Mouse (Mus musculus) liver, embryonic 15.5 days (tissue): ENCODE data around the gene Pdxk. TPM values are rescaled to one million over a fixed set of nuclear protein-coding genes. Genes with fewer than 3 reads are reported as not detected.

Experiments used
- ATAC-seq: fragments of 200-750 bp; cut with Nextera tagmentation; 2 replicates; pipeline ENCODE4 v1.8.0; 2017; ENCODE audit warnings: moderate number of reproducible peaks, mild to moderate bottlenecking, moderate library complexity; ENCODE audit not compliant: insufficient read depth
- H3K27ac ChIP-seq: fragments of 300-500 bp; sonication (generic); replicated peaks from 2 replicates; pipeline ENCODE4 v1.5.1; 2015; ENCODE audit warnings: mild to moderate bottlenecking, inconsistent platforms
- H3K27me3 ChIP-seq: fragments of 300-500 bp; sonication (generic); 2 replicates; pipeline ENCODE4 v1.6.1; 2015; ENCODE audit warnings: mild to moderate bottlenecking, inconsistent platforms
- H3K36me3 ChIP-seq: fragments of 300-500 bp; sonication (generic); replicated peaks from 2 replicates; pipeline ENCODE4 v1.6.1; 2015; ENCODE audit warnings: moderate library complexity, mild to moderate bottlenecking, inconsistent platforms
- H3K4me1 ChIP-seq: fragments of 300-500 bp; sonication (generic); replicated peaks from 2 replicates; pipeline ENCODE4 v1.6.1; 2015; ENCODE audit warnings: inconsistent platforms
- H3K4me2 ChIP-seq: fragments of 300-500 bp; sonication (generic); 2 replicates; pipeline ENCODE4 v1.6.1; 2015; ENCODE audit warnings: moderate library complexity, mild to moderate bottlenecking, inconsistent platforms
- H3K4me3 ChIP-seq: fragments of 300-500 bp; sonication (generic); replicated peaks from 2 replicates; pipeline ENCODE4 v1.5.1; 2015; ENCODE audit warnings: mild to moderate bottlenecking, inconsistent platforms
- H3K9ac ChIP-seq: fragments of 300-500 bp; sonication (generic); 2 replicates; pipeline ENCODE4 v1.6.1; 2015; ENCODE audit warnings: moderate library complexity, mild to moderate bottlenecking, inconsistent platforms
- H3K9me3 ChIP-seq: fragments of 300-500 bp; sonication (generic); replicated peaks from 2 replicates; pipeline ENCODE4 v1.6.1; 2016; ENCODE audit warnings: inconsistent platforms
- WGBS: fragments of 180-500 bp; shearing (Covaris S2); methylation state at CpG from one replicate; pipeline ENCODE4 v1.1.7; 2015; ENCODE audit warnings: mixed read lengths; ENCODE audit not compliant: insufficient replicate concordance; 5-methylcytosine and 5-hydroxymethylcytosine counted together
- polyA plus RNA-seq: library from polyadenylated mRNA; unstranded; fragments of >200 nt; fragmentation: Nextera tagmentation; extraction: Ambion mirVana; gene quantifications from 2 replicates; pipeline ENCODE4 v1.2.1, GENCODE M21; 2015

Pdxk gene
- polyA plus RNA-seq, 1 experiment from 2014 or later = 5.9 TPM

- H3K9ac ChIP-seq = no peak overlapping the region
- ATAC-seq = 0 out of 2 replicates have a peak, but pooled peaks have one; percentile 11
- 62% methylated on average over 5 of the region's 5 CpGs for WGBS
- H3K27me3 ChIP-seq = no peaks in the 10 kb centered on the region
- no peak overlapping the region for H3K4me2 ChIP-seq
- H3K9me3 ChIP-seq = no peaks in the 10 kb centered on the region
- no peak overlapping the region for H3K4me3 ChIP-seq
- peaks cover 44% of the 10 kb centered on the region for H3K4me1 ChIP-seq
- H3K36me3 ChIP-seq = no peaks in the 10 kb centered on the region
- 0 out of 2 replicates have a peak overlapping the region, but pooled peaks have one; percentile 42 for H3K27ac ChIP-seq
Measured at GRCm38 (mm10) chr10:78458348-78459111, 6.2 kb downstream of the Pdxk start.

- H3K27ac ChIP-seq = peak overlapping the region; percentile 42; the same call in 1 of the 2 replicates
- no peaks in the 10 kb centered on the region for H3K27me3 ChIP-seq
- peak overlapping the region; percentile 56 for H3K4me2 ChIP-seq
- H3K36me3 ChIP-seq = no peaks in the 10 kb centered on the region
- ATAC-seq = peak; percentile 66
- H3K4me1 ChIP-seq = peaks cover 36% of the 10 kb centered on the region
- 17% methylated on average over 10 of the region's 10 CpGs for WGBS
- no peak overlapping the region for H3K9ac ChIP-seq
- H3K9me3 ChIP-seq = no peaks in the 10 kb centered on the region
- peak overlapping the region; percentile 26 for H3K4me3 ChIP-seq
Measured at GRCm38 (mm10) chr10:78457495-78458347, 7.1 kb downstream of the Pdxk start.

- no peak for ATAC-seq
- Histone ChIP-seq H3K4me2 (no peak overlapping the region), H3K4me3 (no peak overlapping the region), H3K27me3 (no peaks in the 10 kb centered on the region), H3K9me3 (no peaks in the 10 kb centered on the region), H3K4me1 (peaks cover 31% of the 10 kb centered on the region), H3K27ac (no peak overlapping the region), H3K36me3 (no peaks in the 10 kb centered on the region), H3K9ac (no peak overlapping the region)
- WGBS = 80% methylated on average over 13 of the region's 13 CpGs
Measured at GRCm38 (mm10) chr10:78456696-78457095, 8.1 kb downstream of the Pdxk start.

- H3K27ac ChIP-seq = no peak overlapping the region
- ATAC-seq = no peak
- H3K4me3 ChIP-seq = no peak overlapping the region
- H3K36me3 ChIP-seq = peaks cover 4% of the 10 kb centered on the region; the same call in 1 of the 2 replicates
- no peaks in the 10 kb centered on the region for H3K27me3 ChIP-seq
- H3K4me1 ChIP-seq = peaks cover 10% of the 10 kb centered on the region
- no peak overlapping the region for H3K4me2 ChIP-seq
- H3K9ac ChIP-seq = no peak overlapping the region
- WGBS = 69% methylated on average over 4 of the region's 4 CpGs
- no peaks in the 10 kb centered on the region for H3K9me3 ChIP-seq
Measured at GRCm38 (mm10) chr10:78452641-78453040, 12.1 kb downstream of the Pdxk start.

- Histone ChIP-seq H3K4me2 (no peak overlapping the region), H3K4me1 (no peaks in the 10 kb centered on the region), H3K4me3 (no peak overlapping the region), H3K9me3 (no peaks in the 10 kb centered on the region), H3K36me3 (peaks cover 8% of the 10 kb centered on the region; the same call in 1 of the 2 replicates), H3K27ac (no peak overlapping the region), H3K27me3 (no peaks in the 10 kb centered on the region), H3K9ac (no peak overlapping the region)
- 78% methylated on average over 5 of the region's 5 CpGs for WGBS
- ATAC-seq = no peak
Measured at GRCm38 (mm10) chr10:78450761-78451160, 14.0 kb downstream of the Pdxk start.

- no peak overlapping the region for H3K4me3 ChIP-seq
- no peak overlapping the region for H3K4me2 ChIP-seq
- no peak overlapping the region for H3K27ac ChIP-seq
- 69% methylated on average over 3 of the region's 3 CpGs for WGBS
- H3K9me3 ChIP-seq = no peaks in the 10 kb centered on the region
- no peaks in the 10 kb centered on the region for H3K27me3 ChIP-seq
- no peak for ATAC-seq
- peaks cover 8% of the 10 kb centered on the region; the same call in 1 of the 2 replicates for H3K36me3 ChIP-seq
- H3K4me1 ChIP-seq = no peaks in the 10 kb centered on the region
- no peak overlapping the region for H3K9ac ChIP-seq
Measured at GRCm38 (mm10) chr10:78447396-78447795, 17.4 kb downstream of the Pdxk start.

- no peak overlapping the region for H3K9ac ChIP-seq
- no peak overlapping the region for H3K27ac ChIP-seq
- no peaks in the 10 kb centered on the region for H3K9me3 ChIP-seq
- 79% methylated on average over 3 of the region's 3 CpGs for WGBS
- no peaks in the 10 kb centered on the region for H3K4me1 ChIP-seq
- no peaks in the 10 kb centered on the region for H3K27me3 ChIP-seq
- no peak for ATAC-seq
- H3K36me3 ChIP-seq = peaks cover 10% of the 10 kb centered on the region; the same call in 1 of the 2 replicates
- H3K4me3 ChIP-seq = no peak overlapping the region
- no peak overlapping the region for H3K4me2 ChIP-seq
Measured at GRCm38 (mm10) chr10:78446195-78446594, 18.6 kb downstream of the Pdxk start.

GRCm38 (mm10) chr10:78442292-78442691 lies 22.5 kb downstream of the Pdxk start:
- no peaks in the 10 kb centered on the region for H3K27me3 ChIP-seq
- no peak for ATAC-seq
- H3K36me3 ChIP-seq = 0 out of 2 replicates have a peak, but pooled peaks cover 3% of the 10 kb centered on the region
- WGBS = 72% methylated on average over 3 of the region's 3 CpGs
- no peak overlapping the region for H3K9ac ChIP-seq
- H3K27ac ChIP-seq = no peak overlapping the region
- H3K4me2 ChIP-seq = no peak overlapping the region
- H3K4me1 ChIP-seq = no peaks in the 10 kb centered on the region
- no peaks in the 10 kb centered on the region for H3K9me3 ChIP-seq
- H3K4me3 ChIP-seq = no peak overlapping the region

GRCm38 (mm10) chr10:78441606-78442005 lies 23.2 kb downstream of the Pdxk start:
- WGBS = 63% methylated on average over 5 of the region's 5 CpGs
- Histone ChIP-seq H3K9ac (no peak overlapping the region), H3K27ac (no peak overlapping the region), H3K4me3 (no peak overlapping the region), H3K9me3 (no peaks in the 10 kb centered on the region), H3K27me3 (no peaks in the 10 kb centered on the region), H3K4me1 (no peaks in the 10 kb centered on the region), H3K36me3 (0 out of 2 replicates have a peak, but pooled peaks cover 3% of the 10 kb centered on the region), H3K4me2 (no peak overlapping the region)
- no peak for ATAC-seq

- ATAC-seq = no peak
- H3K4me2 ChIP-seq = no peak overlapping the region
- 60% methylated on average over 9 of the region's 9 CpGs for WGBS
Measured at GRCm38 (mm10) chr10:78440812-78441211, 24.0 kb downstream of the Pdxk start.

GRCm38 (mm10) chr10:78439990-78440389 lies 24.8 kb downstream of the Pdxk start:
- no peaks in the 10 kb centered on the region for H3K4me1 ChIP-seq
- no peaks in the 10 kb centered on the region; the same call in 1 of the 2 replicates for H3K27me3 ChIP-seq
- ATAC-seq = no peak
- no peak overlapping the region for H3K9ac ChIP-seq
- no peak overlapping the region for H3K4me2 ChIP-seq
- 0 out of 2 replicates have a peak, but pooled peaks cover 3% of the 10 kb centered on the region for H3K36me3 ChIP-seq
- WGBS = 74% methylated on average over 7 of the region's 7 CpGs
- no peak overlapping the region for H3K27ac ChIP-seq
- H3K9me3 ChIP-seq = no peaks in the 10 kb centered on the region
- no peak overlapping the region for H3K4me3 ChIP-seq

More at GRCm38 (mm10) chr10:78440812-78441211, 24.0 kb downstream of the Pdxk start:
- no peaks in the 10 kb centered on the region for H3K27me3 ChIP-seq
- no peak overlapping the region for H3K27ac ChIP-seq
- no peak overlapping the region for H3K9ac ChIP-seq
- H3K9me3 ChIP-seq = no peaks in the 10 kb centered on the region
- H3K36me3 ChIP-seq = 0 out of 2 replicates have a peak, but pooled peaks cover 3% of the 10 kb centered on the region
- H3K4me1 ChIP-seq = no peaks in the 10 kb centered on the region
- no peak overlapping the region for H3K4me3 ChIP-seq
